8 mouse cellular contexts compared by ENCODE assay signal in the genomic region with DNA sequence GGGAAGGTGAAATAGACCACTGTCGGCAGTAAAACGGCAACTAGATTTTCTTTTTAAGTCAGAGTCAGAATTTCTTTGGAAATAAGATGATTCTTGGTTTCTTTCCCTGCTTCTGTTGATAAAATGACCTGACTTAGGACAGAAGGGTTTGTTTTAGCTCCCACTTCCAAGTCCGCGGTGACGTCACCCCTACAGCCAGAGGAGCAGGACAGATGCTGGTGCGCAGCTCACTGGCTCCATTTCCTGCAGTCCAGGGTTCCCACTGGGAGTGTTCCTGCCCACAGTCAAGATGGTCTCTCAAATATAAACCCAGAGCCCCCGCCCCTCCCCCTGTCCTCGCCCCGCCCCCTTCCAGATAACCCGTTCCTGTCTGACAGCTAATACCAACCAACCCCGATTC. TPM values are rescaled to one million over a fixed set of nuclear protein-coding genes. Genes with fewer than 3 reads are reported as not detected.
A peak's percentile ranks its signal among the peaks of the same experiment; 100 is the strongest.
DNase-seq lines count a peak whose midpoint lies in the region; ATAC-seq and TF ChIP-seq lines count a peak whose summit lies in the region.

No protein-coding gene starts in this region.

- no peak for ATAC-seq in limb, embryonic 12.5 days (ENCODE audit: insufficient number of reproducible peaks, insufficient read depth, low FRiP score, low TSS enrichment, low read depth)
- peak; percentile 71 for ATAC-seq in heart, embryonic 14.5 days (ENCODE audit: insufficient number of reproducible peaks, insufficient read depth, low FRiP score, low read depth)
- ATAC-seq in midbrain, postnatal 0 days (ENCODE audit: low FRiP score) = no peak
- ATAC-seq in erythroblast, adult 5-6 weeks (replicated peaks; ENCODE audit: low FRiP score, poor library complexity, severe bottlenecking) = no peak

- no peaks in the 10 kb centered on the region for H3K27me3 ChIP-seq in limb, embryonic 12.5 days
- H3K27me3 ChIP-seq in limb, embryonic 10.5 days (ENCODE audit: low read depth, poor library complexity, severe bottlenecking) = no peaks in the 10 kb centered on the region
- no peaks in the 10 kb centered on the region for H3K27me3 ChIP-seq in heart, embryonic 14.5 days (ENCODE audit: control insufficient read depth, insufficient read depth, low read length)
- H3K27me3 ChIP-seq in midbrain, postnatal 0 days (ENCODE audit: insufficient read depth, low read length) = no peaks in the 10 kb centered on the region

- H3K27ac ChIP-seq in limb, embryonic 12.5 days = no peak overlapping the region
- no peak overlapping the region for H3K27ac ChIP-seq in limb, embryonic 10.5 days
- H3K27ac ChIP-seq in heart, embryonic 14.5 days (replicated peaks in 1 of 2; ENCODE audit: control insufficient read depth in 1 of 2, insufficient read depth in 1 of 2, low read depth in 2 of 2, low read length in 2 of 2) = peak overlapping the region in 1 of 2 experiments; percentile 33; a peak in 2 of 4 replicates
- no peak overlapping the region for H3K27ac ChIP-seq in midbrain, postnatal 0 days (ENCODE audit: low read depth, low read length)

- no peak overlapping the region for H3K4me3 ChIP-seq in limb, embryonic 12.5 days (replicated peaks)
- H3K4me3 ChIP-seq in limb, embryonic 10.5 days = no peak overlapping the region
- no peak overlapping the region for H3K4me3 ChIP-seq in heart, embryonic 14.5 days (ENCODE audit: control insufficient read depth in 1 of 2, insufficient read depth in 1 of 2, low read depth in 1 of 2, low read length in 2 of 2)
- H3K4me3 ChIP-seq in midbrain, postnatal 0 days (ENCODE audit: low read depth, low read length) = no peak overlapping the region

- TF ChIP-seq CTCF in midbrain, postnatal 0 days (IDR thresholded peaks at IDR 0.05) = no peak

- DNase-seq in limb, embryonic 10.5 days (ENCODE audit: low spot score) = no peak
- peak; percentile 14 for DNase-seq in embryo, embryonic 9.5 days (ENCODE audit: extremely low spot score)
- DNase-seq in kidney, postnatal 36 days = peak; percentile 64 to 67
- DNase-seq in midbrain, postnatal 0 days (ENCODE audit: low spot score) = peak; percentile 40
- DNase-seq in frontal cortex, postnatal 25 days (ENCODE audit: low spot score in 2 of 2) = no peak

- H3K4me2 ChIP-seq in limb, embryonic 12.5 days = peak overlapping the region; percentile 34
- H3K4me2 ChIP-seq in heart, embryonic 14.5 days (ENCODE audit: low read length) = peak overlapping the region; percentile 51
- 0 out of 2 replicates have a peak overlapping the region, but pooled peaks have one; percentile 0 for H3K4me2 ChIP-seq in midbrain, postnatal 0 days (ENCODE audit: low read depth, low read length, poor library complexity, severe bottlenecking)

- peaks cover 9% of the 10 kb centered on the region for H3K4me1 ChIP-seq in limb, embryonic 12.5 days (replicated peaks)
- H3K4me1 ChIP-seq in limb, embryonic 10.5 days = peaks cover 5% of the 10 kb centered on the region; the same call in 1 of the 2 replicates
- H3K4me1 ChIP-seq in heart, embryonic 14.5 days (ENCODE audit: control insufficient read depth in 2 of 2, insufficient read depth in 2 of 2, low read length in 2 of 2) = 0 out of 4 replicates have a peak, but pooled peaks cover 0 to 2% of the 10 kb centered on the region in 2 experiments
- no peaks in the 10 kb centered on the region for H3K4me1 ChIP-seq in midbrain, postnatal 0 days (ENCODE audit: insufficient read depth, low read length)

- 40% methylated on average over 11 of the region's 11 CpGs for WGBS in limb, embryonic 12.5 days
- 61% methylated on average over 11 of the region's 11 CpGs for WGBS in limb, embryonic 10.5 days
- WGBS in heart, embryonic 14.5 days = 36% methylated on average over 11 of the region's 11 CpGs
- 66% methylated on average over 11 of the region's 11 CpGs for WGBS in midbrain, postnatal 0 days

- H3K9ac ChIP-seq in limb, embryonic 12.5 days (replicated peaks) = no peak overlapping the region
- H3K9ac ChIP-seq in heart, embryonic 14.5 days (ENCODE audit: low read length) = no peak overlapping the region
- no peak overlapping the region for H3K9ac ChIP-seq in midbrain, postnatal 0 days (replicated peaks; ENCODE audit: low read length, poor library complexity, severe bottlenecking)

- H3K36me3 ChIP-seq in limb, embryonic 12.5 days = no peaks in the 10 kb centered on the region
- H3K36me3 ChIP-seq in limb, embryonic 10.5 days = no peaks in the 10 kb centered on the region
- peaks cover 9% of the 10 kb centered on the region for H3K36me3 ChIP-seq in heart, embryonic 14.5 days (ENCODE audit: control insufficient read depth, insufficient read depth, low read length)
- H3K36me3 ChIP-seq in midbrain, postnatal 0 days (ENCODE audit: insufficient read depth, low read length) = no peaks in the 10 kb centered on the region

- no peaks in the 10 kb centered on the region for H3K9me3 ChIP-seq in limb, embryonic 12.5 days
- H3K9me3 ChIP-seq in limb, embryonic 10.5 days (replicated peaks) = no peaks in the 10 kb centered on the region
- 0 out of 2 replicates have a peak, but pooled peaks cover 5% of the 10 kb centered on the region for H3K9me3 ChIP-seq in heart, embryonic 14.5 days (ENCODE audit: control insufficient read depth, low read length)
- no peaks in the 10 kb centered on the region for H3K9me3 ChIP-seq in midbrain, postnatal 0 days (ENCODE audit: low read length)

RNA-seq across cellular contexts. Expression of a gene that starts 34.8 kb away (rescaled TPM):
- 15.4 and 18.5 TPM in 2 replicates for polyA plus RNA-seq in limb, embryonic 12.5 days (2016; fragmentation: Nextera tagmentation; extraction: Ambion mirVana)
- polyA plus RNA-seq in limb, embryonic 10.5 days (2016; fragmentation: Nextera tagmentation; extraction: Ambion mirVana) = 9.3 and 9.5 TPM in 2 replicates
- 14.4 and 15.6 TPM in 2 replicates for polyA plus RNA-seq in heart, embryonic 14.5 days (2014; fragmentation: Nextera tagmentation; extraction: Ambion mirVana)
- total RNA-seq in midbrain, postnatal 0 days (2014; rRNA removed) = 21.3 and 27.0 TPM in 2 replicates
- polyA plus RNA-seq in midbrain, postnatal 0 days (2015; fragmentation: Nextera tagmentation; extraction: Ambion mirVana) = 13.0 and 13.1 TPM in 2 replicates
- 0.58 and 1.9 TPM in 2 replicates for total RNA-seq in erythroblast, adult 5-6 weeks (2015; ENCODE audit: low replicate concordance)
- total RNA-seq in erythroblast, adult 5-6 weeks (2017; ENCODE audit: low replicate concordance) = 1.2 and 1.3 TPM in 2 replicates

Comparison
In these comparisons a context has a peak if more than half of its experiments do, and no peak if none do; other contexts are left out.
1. H3K4me2 ChIP-seq: peak in every context shown above with its lines; median percentile 51 in heart, embryonic 14.5 days; 34 in limb, embryonic 12.5 days; 0 in midbrain, postnatal 0 days.
2. DNase-seq: peak in embryo, embryonic 9.5 days (single experiment), kidney, postnatal 36 days (2 of 2) and midbrain, postnatal 0 days (single experiment); none in limb, embryonic 10.5 days (single experiment) and frontal cortex, postnatal 25 days (0 of 2).